Mouse (Mus musculus) liver, embryonic 13.5 days (tissue): ENCODE data around the gene Gramd2. TPM values are rescaled to one million over a fixed set of nuclear protein-coding genes. Genes with fewer than 3 reads are reported as not detected.

Experiments used
- ATAC-seq: fragments of 200-750 bp; cut with Nextera tagmentation; 2 replicates; pipeline ENCODE4 v1.8.0; 2017; ENCODE audit warnings: low read depth, mild to moderate bottlenecking, moderate number of reproducible peaks, moderate library complexity
- DNase-seq: peaks from one replicate; pipeline ENCODE4 v3.0.0; 2022
- H3K27ac ChIP-seq: fragments of 300-500 bp; sonication (generic); 2 replicates; pipeline ENCODE4 v1.5.1; 2015; ENCODE audit warnings: moderate library complexity, mild to moderate bottlenecking, inconsistent platforms
- H3K27me3 ChIP-seq: fragments of 300-500 bp; sonication (generic); 2 replicates; pipeline ENCODE4 v1.6.1; 2015; ENCODE audit warnings: mild to moderate bottlenecking, inconsistent platforms
- H3K36me3 ChIP-seq: fragments of 300-500 bp; sonication (generic); 2 replicates; pipeline ENCODE4 v1.6.1; 2015; ENCODE audit warnings: mild to moderate bottlenecking, inconsistent platforms
- H3K4me1 ChIP-seq: fragments of 300-500 bp; sonication (generic); replicated peaks from 2 replicates; pipeline ENCODE4 v1.6.1; 2015; ENCODE audit warnings: inconsistent platforms
- H3K4me2 ChIP-seq: fragments of 300-500 bp; sonication (generic); 2 replicates; pipeline ENCODE4 v1.6.1; 2015; ENCODE audit warnings: inconsistent platforms, mild to moderate bottlenecking, moderate library complexity
- H3K4me3 ChIP-seq: fragments of 300-500 bp; sonication (generic); replicated peaks from 2 replicates; pipeline ENCODE4 v1.5.1; 2015; ENCODE audit warnings: mild to moderate bottlenecking, inconsistent platforms
- H3K9ac ChIP-seq: fragments of 300-500 bp; sonication (generic); 2 replicates; pipeline ENCODE4 v1.6.1; 2015; ENCODE audit warnings: mild to moderate bottlenecking, inconsistent platforms
- H3K9me3 ChIP-seq: fragments of 300-500 bp; sonication (generic); replicated peaks from 2 replicates; pipeline ENCODE4 v1.6.1; 2016; ENCODE audit warnings: inconsistent platforms
- WGBS: fragments of 180-500 bp; shearing (Covaris S2); methylation state at CpG from one replicate; pipeline ENCODE4 v1.1.7; 2015; ENCODE audit not compliant: insufficient replicate concordance; 5-methylcytosine and 5-hydroxymethylcytosine counted together
- polyA plus RNA-seq: library from polyadenylated mRNA; unstranded; fragments of >200 nt; fragmentation: Nextera tagmentation; extraction: Ambion mirVana; gene quantifications from 2 replicates; pipeline ENCODE4 v1.2.1, GENCODE M21; 2015

Gramd2 gene
- polyA plus RNA-seq, 1 experiment from 2014 or later = 0.05 TPM

- Histone ChIP-seq H3K27me3 (peaks cover 65% of the 10 kb centered on the region), H3K27ac (no peak overlapping the region), H3K4me2 (no peak overlapping the region), H3K4me3 (no peak overlapping the region), H3K9ac (no peak overlapping the region), H3K9me3 (no peaks in the 10 kb centered on the region), H3K4me1 (peaks cover 27% of the 10 kb centered on the region), H3K36me3 (peaks cover 59% of the 10 kb centered on the region)
- DNase-seq (no peak), ATAC-seq (no peak)
- WGBS = 84% methylated on average over 4 of the region's 4 CpGs
Measured at GRCm38 (mm10) chr9:59669172-59669571, 10.8 kb upstream of the Gramd2 start.

GRCm38 (mm10) chr9:59672195-59672894 is 7.6 kb upstream of the Gramd2 start:
- Histone ChIP-seq H3K4me2 (peak overlapping the region; percentile 0; the same call in 1 of the 2 replicates), H3K4me1 (peaks cover 25% of the 10 kb centered on the region), H3K27ac (peak overlapping the region; percentile 31), H3K9me3 (no peaks in the 10 kb centered on the region), H3K4me3 (no peak overlapping the region), H3K36me3 (peaks cover 57% of the 10 kb centered on the region), H3K9ac (no peak overlapping the region), H3K27me3 (peaks cover 54% of the 10 kb centered on the region)
- WGBS = 66% methylated on average over 12 of the region's 12 CpGs
- peak; percentile 88 for ATAC-seq
- DNase-seq = peak; percentile 38

GRCm38 (mm10) chr9:59673427-59673826 is 6.5 kb upstream of the Gramd2 start:
- H3K9ac ChIP-seq = no peak overlapping the region
- H3K27me3 ChIP-seq = peaks cover 54% of the 10 kb centered on the region
- DNase-seq = no peak
- peaks cover 59% of the 10 kb centered on the region for H3K36me3 ChIP-seq
- no peaks in the 10 kb centered on the region for H3K9me3 ChIP-seq
- no peak overlapping the region for H3K27ac ChIP-seq
- no peak overlapping the region for H3K4me3 ChIP-seq
- no peak for ATAC-seq
- no peak overlapping the region for H3K4me2 ChIP-seq
- WGBS = 69% methylated on average over 2 of the region's 2 CpGs
- peaks cover 25% of the 10 kb centered on the region for H3K4me1 ChIP-seq

- Histone ChIP-seq H3K4me2 (no peak overlapping the region), H3K27ac (no peak overlapping the region), H3K4me1 (peaks cover 36% of the 10 kb centered on the region), H3K4me3 (no peak overlapping the region), H3K9me3 (no peaks in the 10 kb centered on the region), H3K36me3 (peaks cover 42% of the 10 kb centered on the region), H3K27me3 (peaks cover 59% of the 10 kb centered on the region), H3K9ac (no peak overlapping the region)
- no peak for DNase-seq
- 83% methylated on average over 14 of the region's 14 CpGs for WGBS
- no peak for ATAC-seq
Measured at GRCm38 (mm10) chr9:59675598-59675997, 4.3 kb upstream of the Gramd2 start.

- no peak for ATAC-seq
- H3K4me2 ChIP-seq = no peak overlapping the region
- no peak overlapping the region for H3K27ac ChIP-seq
- WGBS = 28% methylated on average over 1 of the region's 1 CpGs
- H3K4me3 ChIP-seq = no peak overlapping the region
- peaks cover 27% of the 10 kb centered on the region for H3K36me3 ChIP-seq
- H3K27me3 ChIP-seq = peaks cover 61% of the 10 kb centered on the region
- H3K4me1 ChIP-seq = peaks cover 14% of the 10 kb centered on the region
- DNase-seq = no peak
- no peak overlapping the region for H3K9ac ChIP-seq
- no peaks in the 10 kb centered on the region for H3K9me3 ChIP-seq
Measured at GRCm38 (mm10) chr9:59678313-59678712, 1.6 kb upstream of the Gramd2 start.

GRCm38 (mm10) chr9:59680534-59680875 is 561 bp downstream of the Gramd2 start:
- DNase-seq = no peak
- no peak; the same call in 1 of the 2 replicates for ATAC-seq
- peak overlapping the region; percentile 75 for H3K4me2 ChIP-seq
- H3K27ac ChIP-seq = no peak overlapping the region
- no peaks in the 10 kb centered on the region for H3K9me3 ChIP-seq
- peaks cover 16% of the 10 kb centered on the region for H3K36me3 ChIP-seq
- peak overlapping the region; percentile 48 for H3K4me3 ChIP-seq
- WGBS = 20% methylated on average over 16 of the region's 16 CpGs
- H3K4me1 ChIP-seq = peaks cover 11% of the 10 kb centered on the region
- H3K9ac ChIP-seq = peak overlapping the region; percentile 45; the same call in 1 of the 2 replicates
- peaks cover 62% of the 10 kb centered on the region for H3K27me3 ChIP-seq

- H3K27me3 ChIP-seq = peaks cover 75% of the 10 kb centered on the region
- 60% methylated on average over 2 of the region's 2 CpGs for WGBS
- DNase-seq = no peak
Measured at GRCm38 (mm10) chr9:59684020-59684419, 4.1 kb downstream of the Gramd2 start.

GRCm38 (mm10) chr9:59687416-59688046 is 7.6 kb downstream of the Gramd2 start:
- H3K9me3 ChIP-seq = no peaks in the 10 kb centered on the region
- no peaks in the 10 kb centered on the region for H3K36me3 ChIP-seq
- H3K27ac ChIP-seq = no peak overlapping the region
- WGBS = 20% methylated on average over 6 of the region's 6 CpGs
- H3K4me1 ChIP-seq = peaks cover 4% of the 10 kb centered on the region; the same call in 1 of the 2 replicates
- DNase-seq (no peak), ATAC-seq (no peak)
- H3K4me2 ChIP-seq = no peak overlapping the region
- H3K4me3 ChIP-seq = no peak overlapping the region
- H3K27me3 ChIP-seq = peaks cover 60% of the 10 kb centered on the region
- H3K9ac ChIP-seq = no peak overlapping the region

More at GRCm38 (mm10) chr9:59684020-59684419, 4.1 kb downstream of the Gramd2 start:
- H3K4me2 ChIP-seq = no peak overlapping the region
- no peak overlapping the region for H3K4me3 ChIP-seq
- no peak overlapping the region for H3K9ac ChIP-seq
- H3K27ac ChIP-seq = no peak overlapping the region
- no peaks in the 10 kb centered on the region for H3K36me3 ChIP-seq
- no peak for ATAC-seq
- H3K4me1 ChIP-seq = peaks cover 11% of the 10 kb centered on the region
- H3K9me3 ChIP-seq = no peaks in the 10 kb centered on the region

GRCm38 (mm10) chr9:59691635-59692094 is 11.7 kb downstream of the Gramd2 start:
- H3K9ac ChIP-seq = no peak overlapping the region
- peaks cover 37% of the 10 kb centered on the region for H3K27me3 ChIP-seq
- no peak overlapping the region for H3K4me3 ChIP-seq
- ATAC-seq (no peak), DNase-seq (no peak)
- no peak overlapping the region for H3K27ac ChIP-seq
- H3K4me2 ChIP-seq = peak overlapping the region; percentile 41
- H3K36me3 ChIP-seq = no peaks in the 10 kb centered on the region
- no peaks in the 10 kb centered on the region for H3K9me3 ChIP-seq
- H3K4me1 ChIP-seq = peaks cover 4% of the 10 kb centered on the region; the same call in 1 of the 2 replicates
- WGBS = 11% methylated on average over 23 of the region's 23 CpGs

GRCm38 (mm10) chr9:59692145-59692544 is 12.2 kb downstream of the Gramd2 start:
- Histone ChIP-seq H3K9ac (no peak overlapping the region), H3K9me3 (no peaks in the 10 kb centered on the region), H3K36me3 (no peaks in the 10 kb centered on the region), H3K4me3 (no peak overlapping the region), H3K27ac (no peak overlapping the region), H3K4me2 (peak overlapping the region; percentile 41; the same call in 1 of the 2 replicates), H3K27me3 (peaks cover 34% of the 10 kb centered on the region), H3K4me1 (peaks cover 4% of the 10 kb centered on the region; the same call in 1 of the 2 replicates)
- no peak for ATAC-seq
- no peak for DNase-seq
- WGBS = 47% methylated on average over 9 of the region's 9 CpGs

GRCm38 (mm10) chr9:59694571-59695450 is 14.9 kb downstream of the Gramd2 start:
- 49% methylated on average over 16 of the region's 16 CpGs for WGBS
- DNase-seq (no peak), ATAC-seq (no peak)
- Histone ChIP-seq H3K27me3 (peaks cover 30% of the 10 kb centered on the region), H3K36me3 (no peaks in the 10 kb centered on the region), H3K9me3 (no peaks in the 10 kb centered on the region), H3K27ac (no peak overlapping the region), H3K4me1 (peaks cover 4% of the 10 kb centered on the region; the same call in 1 of the 2 replicates), H3K9ac (no peak overlapping the region), H3K4me2 (no peak overlapping the region), H3K4me3 (no peak overlapping the region)
